Mouse (Mus musculus) liver, adult 2 months (tissue): ENCODE data around the gene Itpk1.

ENCODE experiments used
- CTCF ChIP-seq: fragments of 200-500 bp; IDR thresholded peaks from 2 replicates; pipeline ENCODE4 v1.5.1; 2011; ENCODE audit warnings: low read depth, low read length, control low read depth
- POLR2A ChIP-seq: fragments of 200-500 bp; IDR thresholded peaks from 2 replicates; pipeline ENCODE4 v1.6.1; 2011; ENCODE audit warnings: low read length, control low read depth; ENCODE audit not compliant: insufficient read depth; ENCODE audit errors: extremely low read depth

GRCm38 (mm10) chr12:102697381-102697780, 7.3 kb downstream of the Itpk1 start:
- no peak for TF ChIP-seq CTCF
- no peak for TF ChIP-seq POLR2A
